Mouse (Mus musculus) large intestine, adult 2 months (tissue): Measurements from ENCODE around the gene Zdhhc21. TPM values are rescaled to one million over a fixed set of nuclear protein-coding genes. Genes with fewer than 3 reads are reported as not detected.
A peak's percentile ranks its signal among the peaks of the same experiment; 100 is the strongest.

Experiments
- DNase-seq: peaks from one replicate; pipeline ENCODE4 v3.0.0-alpha.2; 2012; ENCODE audit warnings: low read depth, low spot score
- WGBS: fragments of 180-500 bp; shearing (Covaris S2); methylation state at CpG from one replicate; pipeline ENCODE4 v1.1.7; 2018; 5-methylcytosine and 5-hydroxymethylcytosine counted together
- polyA plus RNA-seq: library from polyadenylated mRNA; depleted of rRNA; stranded (reverse); fragments of >200 nt; gene quantifications from 2 replicates; pipeline ENCODE4 v1.2.3, GENCODE M21; 2012

Gene Zdhhc21
- polyA plus RNA-seq, 1 experiment: 3.6 TPM

DNA sequence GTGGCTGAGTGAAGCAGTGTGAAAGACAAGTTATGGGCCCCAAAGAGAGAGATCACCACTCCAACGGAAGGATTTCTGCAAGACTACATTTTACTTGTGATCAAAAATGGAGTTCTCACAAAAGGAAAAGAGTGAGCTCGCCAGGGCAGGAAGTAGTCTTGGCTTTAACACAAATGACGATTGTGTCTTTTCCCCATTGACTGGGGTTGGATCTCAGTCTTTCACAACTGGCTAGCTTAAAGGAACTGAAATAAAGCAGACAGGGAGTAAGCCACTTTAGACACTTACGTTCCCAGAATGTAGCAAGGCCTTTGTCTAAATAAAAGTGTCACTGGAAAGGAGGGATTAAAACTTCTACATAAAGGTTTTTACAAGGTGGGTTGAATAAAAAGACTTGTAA lies 7.4 kb upstream of the Zdhhc21 start:
- no peak for DNase-seq
- 59% methylated on average over 4 of the region's 4 CpGs for WGBS

GRCm38 (mm10) chr4:82864974-82865699 lies 5.4 kb upstream of the Zdhhc21 start:
- no peak for DNase-seq
- 47% methylated on average over 8 of the region's 8 CpGs for WGBS

GRCm38 (mm10) chr4:82863316-82863715 lies 3.6 kb upstream of the Zdhhc21 start:
- DNase-seq: no peak
- 91% methylated on average over 8 of the region's 8 CpGs for WGBS

GRCm38 (mm10) chr4:82861451-82861850 lies 1.7 kb upstream of the Zdhhc21 start:
- WGBS: 98% methylated on average over 2 of the region's 2 CpGs
- no peak for DNase-seq

GRCm38 (mm10) chr4:82860566-82860965 lies 808 bp upstream of the Zdhhc21 start:
- WGBS: 29% methylated on average over 3 of the region's 3 CpGs
- DNase-seq: no peak

- no peak for DNase-seq
- WGBS: 29% methylated on average over 4 of the region's 4 CpGs
These were observed 1.2 kb downstream of the Zdhhc21 start for GRCm38 (mm10) chr4:82858431-82859010.

DNA sequence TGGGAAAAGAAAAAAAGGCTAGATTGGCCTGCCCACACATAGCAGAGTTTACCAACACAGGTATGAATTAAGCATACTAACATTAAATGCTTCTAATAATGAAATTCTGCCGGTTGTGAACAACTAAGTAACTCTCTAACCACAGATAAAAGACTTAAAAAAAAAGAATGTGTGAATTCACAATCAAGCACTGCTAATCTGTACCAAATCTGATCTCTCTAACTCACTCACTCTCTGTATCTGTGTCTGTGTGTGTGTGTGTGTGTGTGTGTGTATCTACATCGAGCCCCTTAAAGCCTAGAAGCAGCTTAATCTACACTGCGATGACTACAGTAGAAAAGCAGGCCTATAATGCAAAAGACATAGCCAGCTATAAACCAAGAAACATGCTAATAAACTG lies 2.8 kb downstream of the Zdhhc21 start:
- no peak for DNase-seq
- WGBS: 67% methylated on average over 3 of the region's 3 CpGs

GRCm38 (mm10) chr4:82853809-82854208 lies 5.9 kb downstream of the Zdhhc21 start:
- 81% methylated on average over 2 of the region's 2 CpGs for WGBS
- DNase-seq: no peak

DNA sequence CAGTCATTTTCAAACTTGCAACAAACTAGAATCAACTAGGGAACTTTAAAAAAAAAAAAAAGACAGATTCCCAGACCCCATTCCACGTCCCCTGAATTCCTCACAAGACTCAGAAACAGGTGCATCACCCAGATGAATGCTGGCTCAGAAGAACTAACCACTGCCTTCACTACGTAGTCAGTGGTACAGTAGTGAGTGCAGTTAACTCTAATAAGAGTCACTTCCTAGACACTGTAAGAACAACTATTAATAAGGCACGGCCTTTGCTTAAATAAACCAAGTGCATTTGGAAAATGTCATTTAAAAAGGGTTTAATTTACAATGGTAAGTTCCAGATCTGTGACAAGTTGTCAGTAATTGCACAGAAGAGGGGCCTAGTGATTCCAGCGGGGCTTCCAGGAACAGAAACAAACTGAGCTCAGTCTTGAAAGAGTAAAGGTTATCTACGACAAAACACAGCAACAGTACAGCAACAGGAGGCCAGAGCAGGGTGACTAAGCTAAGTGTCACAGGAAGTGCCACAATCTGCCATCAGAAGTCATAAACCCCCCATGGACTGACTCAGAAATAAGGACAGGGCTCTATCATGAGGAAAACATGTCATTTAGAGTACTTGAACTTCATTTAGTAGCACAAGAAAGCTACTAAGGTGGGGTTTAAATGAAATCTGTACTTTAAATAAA lies 11.1 kb downstream of the Zdhhc21 start:
- no peak for DNase-seq
- 61% methylated on average over 5 of the region's 5 CpGs for WGBS

- 73% methylated on average over 3 of the region's 3 CpGs for WGBS
- DNase-seq: no peak
These were observed 22.1 kb downstream of the Zdhhc21 start for GRCm38 (mm10) chr4:82837526-82838240.

GRCm38 (mm10) chr4:82831155-82831554 lies 28.6 kb downstream of the Zdhhc21 start:
- WGBS: 98% methylated on average over 2 of the region's 2 CpGs
- DNase-seq: no peak

DNA sequence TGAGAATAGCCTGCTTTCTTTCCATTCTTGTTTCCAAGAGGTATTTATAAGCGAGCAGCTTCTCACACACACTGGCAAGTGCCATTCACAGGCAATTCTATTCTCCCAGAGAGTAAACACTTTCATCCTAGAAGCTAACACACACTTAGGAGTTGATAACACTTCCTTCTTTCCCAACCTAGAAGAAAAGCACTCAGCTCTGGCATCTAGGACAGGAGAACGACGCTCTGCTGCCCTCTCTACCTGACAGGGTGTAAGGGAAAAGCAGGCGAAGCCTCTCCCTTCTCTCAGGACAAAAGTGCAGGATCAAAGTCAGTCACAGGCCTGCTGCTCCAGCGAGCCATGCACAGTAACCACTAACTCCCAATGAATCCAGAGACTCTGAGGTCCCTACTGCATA lies 30.3 kb downstream of the Zdhhc21 start:
- 63% methylated on average over 5 of the region's 5 CpGs for WGBS
- DNase-seq: no peak

GRCm38 (mm10) chr4:82827001-82827400 lies 32.8 kb downstream of the Zdhhc21 start:
- no peak for DNase-seq
- 72% methylated on average over 2 of the region's 2 CpGs for WGBS

DNA sequence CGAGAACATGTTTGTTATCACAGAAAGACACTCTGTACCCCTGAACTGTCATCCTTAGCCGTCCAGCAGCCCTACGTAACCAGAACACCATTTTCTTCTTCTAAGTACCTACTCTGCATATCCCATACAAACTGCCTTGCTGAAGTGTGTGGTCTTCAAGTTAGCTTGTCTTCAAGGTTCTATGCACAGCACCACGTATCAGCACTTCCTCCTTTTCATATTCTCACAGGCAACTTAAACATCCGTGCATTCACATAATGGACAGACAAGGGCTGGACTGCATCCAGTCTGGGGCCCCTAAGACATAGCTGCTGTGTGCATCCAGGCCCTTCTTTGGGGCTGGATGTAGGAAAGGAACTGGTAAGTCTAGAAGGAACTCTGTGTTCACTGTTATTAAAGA lies 41.9 kb downstream of the Zdhhc21 start:
- 88% methylated on average over 5 of the region's 5 CpGs for WGBS

DNA sequence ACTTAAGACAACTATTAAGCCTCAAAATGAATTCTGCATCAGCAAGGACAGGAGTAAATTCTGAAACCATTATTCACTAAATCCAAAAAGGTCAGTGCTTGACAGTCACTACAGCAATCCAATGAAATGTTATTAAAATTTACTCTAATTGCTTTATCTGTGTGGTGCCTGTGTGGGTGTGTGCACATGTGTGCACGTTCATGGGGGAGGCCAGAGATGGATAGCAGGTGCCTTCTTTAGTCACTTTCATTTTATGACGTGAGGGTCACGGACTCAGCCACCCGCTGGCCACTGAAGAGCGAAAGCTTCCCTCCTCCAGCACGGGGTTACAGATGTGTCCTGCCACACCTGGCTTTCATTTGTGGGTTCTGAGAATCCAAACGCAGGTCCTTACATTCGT lies 43.4 kb downstream of the Zdhhc21 start:
- DNase-seq: no peak
- WGBS: 83% methylated on average over 8 of the region's 8 CpGs

More for the DNA sequence above, 41.9 kb downstream of the Zdhhc21 start:
- no peak for DNase-seq

- DNase-seq: no peak
- 81% methylated on average over 4 of the region's 4 CpGs for WGBS
These were observed 44.5 kb downstream of the Zdhhc21 start for GRCm38 (mm10) chr4:82815296-82815695.

DNA sequence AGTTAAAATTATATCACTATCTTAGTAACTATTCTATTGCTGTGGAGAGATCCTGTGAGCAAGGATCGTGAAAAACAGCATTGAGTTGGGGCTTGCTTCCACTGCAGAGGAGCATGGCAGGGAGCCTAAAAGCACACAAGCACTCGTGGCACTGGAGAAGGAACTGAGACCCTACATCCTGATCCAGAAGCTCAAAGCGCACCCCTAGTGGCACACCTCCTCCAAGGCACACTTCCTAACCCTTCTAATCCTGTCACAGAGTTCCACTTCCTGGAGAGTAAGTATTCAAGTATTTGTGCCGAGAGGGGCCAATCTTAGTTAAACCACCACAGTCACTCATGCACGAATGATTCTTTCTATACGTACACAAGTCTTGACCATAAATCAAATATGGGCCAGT lies 46.4 kb downstream of the Zdhhc21 start:
- no peak for DNase-seq
- 81% methylated on average over 6 of the region's 6 CpGs for WGBS

GRCm38 (mm10) chr4:82807811-82808210 lies 51.9 kb downstream of the Zdhhc21 start:
- 80% methylated on average over 10 of the region's 10 CpGs for WGBS
- DNase-seq: no peak

GRCm38 (mm10) chr4:82806176-82806757 lies 53.5 kb downstream of the Zdhhc21 start:
- no peak for DNase-seq
- WGBS: 94% methylated on average over 10 of the region's 10 CpGs

GRCm38 (mm10) chr4:82804019-82804418 lies 55.7 kb downstream of the Zdhhc21 start:
- 49% methylated on average over 2 of the region's 2 CpGs for WGBS
- peak; percentile 8 for DNase-seq
